Mouse (Mus musculus): ENCODE measurements around the gene Crcp.

DNA sequence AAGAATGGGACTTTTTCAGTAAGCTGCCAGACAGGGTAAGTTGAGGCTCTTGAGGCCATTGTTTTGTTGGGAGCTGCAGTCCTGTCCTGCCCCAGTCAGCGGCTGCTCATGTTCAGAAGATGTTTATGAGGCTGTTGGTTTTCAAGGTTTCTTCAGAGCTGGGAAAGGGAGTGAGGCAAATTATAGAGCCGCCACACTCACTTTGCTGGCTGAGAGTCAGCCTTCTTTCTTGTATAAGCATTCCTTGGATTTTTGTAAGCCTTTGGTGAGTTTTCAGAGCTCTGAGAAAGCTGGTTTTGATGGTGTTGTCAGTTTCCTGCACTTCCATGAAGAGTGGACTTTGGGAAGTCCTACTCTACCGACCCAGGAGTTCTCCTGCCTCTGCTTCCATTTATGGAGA lies 55.2 kb downstream of the Crcp start:
- no peak for TF ChIP-seq CTCF (IDR thresholded peaks at IDR 0.05; ENCODE audit: low read depth, low read length)
- TF ChIP-seq GATA1 (IDR thresholded peaks at IDR 0.05; ENCODE audit: borderline replicate concordance, low read length): no peak
- no peak for TF ChIP-seq TAL1 (conservative IDR thresholded peaks at IDR 0.05; ENCODE audit: low read depth, low read length)
- no peak for TF ChIP-seq POLR2AphosphoS5 (IDR thresholded peaks at IDR 0.05; ENCODE audit: insufficient replicate concordance, low read depth, low read length)

Data from G1E (cell line).